Mouse (Mus musculus): ENCODE measurements at regions not wholly inside any gene's neighbourhood (a gene's known extent, or its start where the extent isn't known, plus 50 kb on each side); places are given as distances from the start of the nearest gene placed in this dataset.

- no peak for DNase-seq (ENCODE audit: low spot score)
Measured at GRCm38 (mm10) chr15:88035486-88035885, 491.4 kb downstream of the Fam19a5 start.

DNA sequence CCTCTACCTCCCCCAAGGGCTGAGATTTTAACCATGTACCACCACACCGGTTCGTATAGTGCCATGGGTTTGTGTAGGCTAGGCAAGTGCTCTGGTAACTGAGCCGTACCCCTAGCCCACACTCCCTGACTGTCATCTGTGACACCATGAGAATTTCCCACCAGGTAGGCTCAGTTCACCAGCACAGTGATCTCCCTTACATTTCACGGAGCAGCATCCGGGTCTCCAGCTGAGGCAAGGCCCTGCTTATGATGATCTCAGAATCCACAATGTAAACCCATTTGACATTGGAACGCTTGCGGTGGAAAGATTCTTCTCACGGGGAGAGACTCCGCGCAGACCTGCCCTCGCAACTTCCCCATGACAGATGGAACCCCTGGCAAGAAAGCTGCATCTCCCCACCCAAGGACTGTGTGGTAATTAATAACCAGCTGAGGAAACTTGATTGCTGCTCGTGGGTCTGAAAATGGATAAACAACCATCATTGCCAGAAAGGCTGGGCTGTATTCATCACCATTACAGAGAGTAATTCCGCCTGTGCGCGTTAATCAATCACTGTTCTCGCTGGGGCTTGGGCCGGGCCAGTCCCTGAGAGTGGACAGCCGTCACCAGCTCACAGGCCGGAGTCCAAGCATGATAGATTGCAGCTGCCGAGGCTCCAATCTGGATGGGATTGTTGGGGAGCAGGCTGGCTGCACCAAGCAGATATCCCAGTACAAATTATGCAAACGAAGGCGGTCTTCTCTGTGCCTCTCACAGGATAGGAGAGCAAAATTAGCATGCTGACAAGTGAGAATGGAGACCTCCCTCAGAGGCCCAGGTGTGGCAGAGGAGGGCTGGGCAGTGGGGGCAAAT lies 492.3 kb downstream of the Fam19a5 start:
- no peak for DNase-seq (ENCODE audit: low spot score)

DNA sequence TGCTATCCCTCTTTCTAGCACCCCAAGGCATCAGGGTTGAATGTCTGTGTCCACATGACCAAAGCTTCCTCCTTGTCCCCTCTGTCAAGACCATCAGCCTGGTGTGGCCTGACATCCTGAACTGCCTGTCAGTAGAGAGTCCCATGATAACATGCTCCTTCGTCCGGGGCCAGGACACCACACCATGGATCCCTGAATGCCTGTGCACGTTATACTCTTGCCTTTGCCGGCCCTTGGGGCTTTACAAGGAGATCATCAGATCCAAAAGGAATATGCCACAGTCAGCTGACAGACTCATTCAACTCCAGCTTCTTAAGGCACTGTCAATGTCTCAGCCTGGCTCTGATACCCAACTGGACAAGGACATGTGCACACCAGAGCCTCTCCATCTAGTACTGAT lies 493.5 kb downstream of the Fam19a5 start:
- no peak for DNase-seq (ENCODE audit: low spot score)

DNA sequence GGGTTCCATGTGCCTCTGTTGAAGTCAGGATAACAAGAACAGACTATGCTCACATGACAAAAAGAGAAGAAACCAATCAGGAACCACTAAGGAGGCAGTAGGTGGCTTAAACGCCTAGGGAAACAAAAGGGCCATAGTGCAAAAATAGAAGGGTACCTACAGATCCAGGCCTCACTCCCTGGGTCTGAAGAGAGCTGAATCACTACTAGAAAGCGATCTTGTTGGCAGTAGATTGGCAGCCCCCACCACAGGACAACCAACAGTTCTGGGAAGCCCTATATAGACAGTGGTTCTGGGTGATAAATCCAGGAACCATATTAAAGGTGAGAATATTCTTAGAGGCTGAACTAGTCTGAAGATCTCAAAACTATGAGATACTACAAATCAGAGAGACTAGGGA lies 498.7 kb downstream of the Fam19a5 start:
- DNase-seq (ENCODE audit: low spot score): no peak

GRCm38 (mm10) chr15:88058071-88058470 lies 514.0 kb downstream of the Fam19a5 start:
- DNase-seq (ENCODE audit: low spot score): no peak

DNA sequence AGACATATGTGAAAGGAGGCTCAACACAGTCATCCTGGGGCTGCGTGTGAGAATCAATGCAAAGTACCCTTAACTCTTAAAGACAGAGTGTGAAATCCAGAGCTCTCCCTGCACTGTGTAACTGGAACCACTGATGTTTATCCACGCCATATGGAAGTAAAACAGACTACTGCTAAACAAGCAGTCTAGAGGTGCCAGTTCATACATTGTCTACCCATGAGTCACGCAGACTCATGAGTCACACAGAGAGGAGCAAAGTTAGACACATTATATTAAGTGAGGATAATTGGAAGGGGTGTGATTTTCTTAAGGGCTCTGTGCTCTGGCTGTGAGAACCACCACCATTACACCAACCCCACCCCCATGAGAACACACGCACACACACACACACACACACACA lies 516.8 kb downstream of the Fam19a5 start:
- no peak for DNase-seq (ENCODE audit: low spot score)

GRCm38 (mm10) chr15:88063041-88063440 lies 518.9 kb downstream of the Fam19a5 start:
- no peak for DNase-seq (ENCODE audit: low spot score)

DNA sequence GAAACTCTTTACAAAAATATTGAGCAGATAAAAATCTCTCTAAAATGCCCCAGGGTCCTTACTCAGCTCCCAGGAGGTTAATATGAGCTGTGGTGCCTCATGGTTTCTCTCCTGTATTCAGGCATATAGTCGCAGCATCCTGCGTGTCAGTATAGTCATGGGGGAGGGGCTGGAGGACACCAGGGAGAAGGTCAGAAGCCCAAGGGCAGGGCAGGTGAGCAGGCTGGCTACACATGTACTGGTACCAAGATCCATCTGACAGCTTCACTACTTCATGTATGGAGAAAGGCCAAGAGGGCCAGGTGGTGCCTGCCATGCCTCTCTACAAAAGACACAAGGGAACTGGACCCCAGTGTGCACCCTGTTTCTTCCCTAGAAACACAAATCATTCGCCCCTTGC lies 524.4 kb downstream of the Fam19a5 start:
- DNase-seq (ENCODE audit: low spot score): no peak

DNA sequence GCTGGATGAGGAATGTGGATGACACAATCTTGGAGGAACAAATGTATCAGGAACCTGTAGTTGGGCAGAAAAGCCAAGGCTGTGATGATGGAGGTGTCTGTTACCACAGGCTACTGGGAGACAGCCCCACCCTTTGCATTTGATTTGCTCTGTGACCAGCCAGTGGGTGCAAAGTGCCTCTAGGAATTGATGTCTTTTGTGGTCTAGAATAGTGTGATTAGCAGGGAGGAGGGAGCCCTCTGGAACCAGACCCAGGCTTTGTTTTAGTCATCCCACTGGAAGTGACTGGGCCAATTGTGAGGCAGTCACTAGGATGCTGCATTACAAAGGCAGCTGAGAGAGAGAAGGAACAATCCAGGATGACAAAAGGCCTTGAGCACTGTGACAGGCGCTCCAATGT lies 527.4 kb upstream of the Zdhhc25 start:
- no peak for DNase-seq (ENCODE audit: low spot score)

DNA sequence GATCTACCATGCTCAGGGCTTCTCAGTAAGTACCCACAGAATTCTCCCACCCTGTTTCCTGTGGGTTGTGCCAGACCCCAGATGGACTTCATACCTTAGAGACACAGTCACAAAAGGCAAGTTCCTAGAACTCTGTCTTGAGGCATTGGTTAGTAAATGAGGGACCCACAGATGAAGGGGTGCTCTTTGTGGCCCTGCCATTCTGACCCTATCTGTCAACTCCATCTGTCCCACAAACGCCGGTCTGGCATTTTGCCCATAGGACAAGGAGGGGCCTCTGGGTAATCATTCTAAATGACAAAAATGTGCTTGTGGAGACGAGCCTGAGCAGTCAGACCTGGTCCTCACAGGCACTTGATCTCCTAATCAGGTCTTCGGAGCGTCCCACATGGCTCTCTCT lies 516.2 kb upstream of the Zdhhc25 start:
- DNase-seq (ENCODE audit: low spot score): no peak

GRCm38 (mm10) chr15:88085631-88086030 lies 514.5 kb upstream of the Zdhhc25 start:
- DNase-seq (ENCODE audit: low spot score): no peak

DNA sequence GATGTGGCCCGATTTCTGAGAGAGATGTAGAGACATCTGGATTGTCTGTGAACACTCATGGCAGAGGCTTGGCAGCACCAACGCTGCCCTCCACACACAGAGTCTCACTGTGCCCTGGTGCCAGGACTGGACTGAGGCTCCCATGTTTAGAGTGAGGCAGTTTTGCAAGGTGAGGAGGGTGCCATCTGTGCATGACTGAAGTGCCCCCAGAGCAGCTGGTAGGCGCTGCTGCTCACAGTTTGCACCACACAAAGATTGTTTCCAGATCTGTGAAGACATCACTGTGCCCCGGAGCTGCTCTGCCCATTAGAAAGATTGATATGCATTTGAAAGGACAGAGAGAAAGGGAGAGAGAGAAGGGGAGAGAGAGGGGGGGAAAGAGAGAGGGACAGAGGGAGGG lies 510.6 kb upstream of the Zdhhc25 start:
- no peak for DNase-seq (ENCODE audit: low spot score)

DNA sequence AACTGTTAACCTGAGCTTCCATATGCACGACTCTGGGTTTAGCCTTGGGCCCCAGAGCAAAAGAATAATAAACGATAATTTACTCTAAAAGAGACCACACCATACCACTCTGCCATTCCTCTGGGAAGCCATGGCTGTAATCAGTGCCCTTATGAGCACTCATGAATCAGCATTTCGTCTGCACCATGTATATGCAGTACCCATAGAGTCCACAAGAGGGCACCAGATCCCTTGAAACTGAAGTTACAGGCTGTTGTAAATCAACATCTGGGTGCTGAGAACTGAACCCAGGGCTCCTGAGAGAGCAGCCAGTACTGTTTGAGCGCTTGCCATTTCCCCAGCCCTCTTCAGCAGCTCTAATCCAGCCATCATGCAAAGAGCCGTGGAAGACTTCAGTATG lies 508.7 kb upstream of the Zdhhc25 start:
- DNase-seq (ENCODE audit: low spot score): no peak

GRCm38 (mm10) chr15:88120376-88120775 lies 479.7 kb upstream of the Zdhhc25 start:
- no peak for DNase-seq (ENCODE audit: low spot score)

DNA sequence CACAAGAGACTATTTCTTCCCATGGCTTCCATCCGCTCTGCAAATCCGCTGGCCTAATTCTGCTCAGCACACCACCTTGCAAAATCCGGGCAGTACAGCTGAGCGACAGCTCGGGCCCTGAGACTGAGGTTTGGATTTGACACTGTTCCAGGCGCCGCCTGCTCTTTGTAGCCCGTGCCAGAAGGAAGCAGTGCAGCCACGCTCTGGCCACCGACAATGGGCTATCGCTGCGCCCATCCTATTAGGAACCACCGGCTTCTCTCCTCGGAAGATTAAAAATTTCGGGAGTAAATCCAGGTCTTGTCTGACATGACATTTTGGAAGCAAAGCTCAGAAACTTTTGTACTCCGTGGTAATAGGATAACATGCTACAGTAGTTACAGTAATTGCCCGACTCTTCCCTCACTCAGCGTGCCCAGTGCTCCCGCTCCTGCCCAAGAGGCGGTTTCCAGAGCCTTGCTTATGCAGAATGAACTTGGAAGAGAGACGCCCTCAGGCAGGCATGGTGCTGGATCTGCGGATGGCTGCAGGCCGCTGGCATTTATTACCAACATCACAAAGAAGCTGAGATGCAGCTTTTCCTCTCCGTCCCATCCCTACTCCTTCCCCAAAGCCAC lies 476.1 kb upstream of the Zdhhc25 start:
- no peak for DNase-seq (ENCODE audit: low spot score)

GRCm38 (mm10) chr15:88146118-88146517 lies 454.0 kb upstream of the Zdhhc25 start:
- DNase-seq (ENCODE audit: low spot score): peak; percentile 20

GRCm38 (mm10) chr15:88151199-88151598 lies 448.9 kb upstream of the Zdhhc25 start:
- no peak for DNase-seq (ENCODE audit: low spot score)

DNA sequence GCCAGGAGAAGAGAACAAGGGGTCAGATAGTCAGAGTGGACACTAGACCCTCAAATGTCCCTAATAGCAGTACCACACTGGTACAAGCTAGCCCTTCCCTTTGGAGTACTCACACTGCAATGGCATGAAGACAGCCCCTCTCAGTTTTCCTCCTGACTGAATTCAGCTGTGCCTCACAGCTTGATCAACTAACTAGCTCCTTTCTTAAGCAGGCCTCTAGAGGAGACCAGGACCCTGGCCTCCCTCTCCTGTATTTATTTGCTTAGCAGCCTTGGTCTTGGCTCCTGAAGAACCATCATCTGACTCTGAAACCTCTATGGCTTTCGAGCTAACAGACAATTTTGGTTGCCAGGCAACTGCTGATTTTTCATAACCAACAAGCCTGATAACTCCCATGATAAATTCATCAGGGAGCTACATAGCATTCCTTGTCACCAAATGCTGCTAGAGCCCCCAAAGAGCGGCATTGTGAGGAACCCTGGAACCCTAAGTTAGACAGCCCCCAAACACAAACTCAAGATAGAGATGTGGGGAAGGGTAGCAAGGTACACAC lies 440.4 kb upstream of the Zdhhc25 start:
- DNase-seq (ENCODE audit: low spot score): no peak

GRCm38 (mm10) chr15:88160291-88160690 lies 439.8 kb upstream of the Zdhhc25 start:
- no peak for DNase-seq (ENCODE audit: low spot score)

DNA sequence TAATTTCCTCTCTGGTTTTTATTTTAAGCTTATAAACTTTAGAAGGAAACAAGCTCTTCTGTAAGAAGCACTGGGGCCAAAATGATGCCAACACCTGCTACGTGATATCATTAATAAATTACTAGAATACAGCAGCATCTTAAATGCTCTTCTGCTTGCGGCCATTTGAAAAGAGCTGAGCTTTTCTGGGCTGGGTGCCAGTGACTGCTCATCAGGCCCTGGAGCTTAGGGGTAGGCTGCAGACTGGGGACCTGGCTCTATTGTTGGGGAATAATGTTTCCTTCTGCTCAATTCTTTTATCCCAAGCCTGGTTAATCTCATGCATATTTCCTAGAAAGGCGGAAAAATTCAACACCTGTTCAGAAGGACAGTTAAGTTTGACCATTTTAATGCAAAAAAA lies 436.7 kb upstream of the Zdhhc25 start:
- no peak for DNase-seq (ENCODE audit: low spot score)

DNA sequence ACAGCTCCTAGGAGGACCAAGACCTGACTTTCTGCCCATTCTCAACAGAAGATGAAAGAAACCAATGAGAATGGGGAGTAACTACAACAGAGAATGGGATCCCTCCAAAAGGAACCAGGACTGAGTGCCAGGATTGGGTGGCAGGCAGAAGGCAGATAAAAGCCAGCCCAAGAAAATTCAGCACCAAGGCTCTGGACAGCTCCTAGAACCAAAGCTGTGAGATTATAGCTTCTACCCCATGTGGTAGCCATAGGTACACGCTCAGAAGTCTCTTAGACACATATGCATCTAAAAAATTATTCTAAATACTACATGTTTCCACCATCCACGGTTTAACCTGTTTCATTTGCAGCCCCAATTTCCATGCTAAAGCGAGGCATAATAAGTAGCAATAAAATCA lies 425.8 kb upstream of the Zdhhc25 start:
- no peak for DNase-seq (ENCODE audit: low spot score)

GRCm38 (mm10) chr15:88175991-88176390 lies 424.1 kb upstream of the Zdhhc25 start:
- DNase-seq (ENCODE audit: low spot score): no peak

GRCm38 (mm10) chr15:88196539-88196938 lies 403.6 kb upstream of the Zdhhc25 start:
- no peak for DNase-seq (ENCODE audit: low spot score)

Measured in urinary bladder, postnatal 10 days (tissue).